Mouse (Mus musculus) liver, adult 2 months (tissue): ENCODE measurements around the gene Elof1.

ENCODE experiments used
- CTCF ChIP-seq: fragments of 200-500 bp; IDR thresholded peaks from 2 replicates; pipeline ENCODE4 v1.5.1; 2011; ENCODE audit warnings: low read depth, low read length, control low read depth
- POLR2A ChIP-seq: fragments of 200-500 bp; IDR thresholded peaks from 2 replicates; pipeline ENCODE4 v1.6.1; 2011; ENCODE audit warnings: low read length, control low read depth; ENCODE audit not compliant: insufficient read depth; ENCODE audit errors: extremely low read depth

DNA sequence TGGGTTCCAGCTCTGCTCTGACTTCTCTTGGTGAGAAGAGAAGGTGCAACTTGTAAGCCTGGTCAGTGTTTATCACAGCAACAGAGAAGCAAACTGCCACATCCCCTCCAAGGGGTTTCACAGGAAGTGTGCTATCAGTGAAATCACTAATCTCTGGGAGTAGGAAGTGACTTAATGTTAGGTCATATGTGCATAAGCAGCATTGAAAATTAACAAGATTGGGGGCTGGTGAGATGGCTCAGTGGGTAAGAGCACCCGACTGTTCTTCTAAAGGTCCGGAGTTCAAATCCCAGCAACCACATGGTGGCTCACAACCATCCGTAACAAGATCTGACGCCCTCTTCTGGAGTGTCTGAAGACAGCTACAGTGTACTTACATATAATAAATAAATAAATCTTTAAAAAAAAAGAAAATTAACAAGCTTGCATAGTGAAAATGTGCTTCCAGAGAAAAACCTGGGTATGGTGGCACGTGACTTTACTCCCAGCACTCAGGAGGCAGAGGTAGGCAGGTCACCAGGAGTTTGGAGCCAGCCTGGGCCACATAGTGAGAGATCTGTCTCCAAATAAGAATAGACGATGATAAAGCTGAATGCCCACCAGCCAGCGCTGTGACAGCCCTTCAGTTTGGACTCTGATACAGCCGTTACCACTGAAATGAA is 27.5 kb upstream of the Elof1 start:
- TF ChIP-seq POLR2A (no peak), CTCF (no peak)
